Mouse (Mus musculus) layer of hippocampus, adult 2 months (tissue): Measurements from ENCODE around the gene Prkar2a. TPM values are rescaled to one million over a fixed set of nuclear protein-coding genes. Genes with fewer than 3 reads are reported as not detected.
A peak's percentile ranks its signal among the peaks of the same experiment; 100 is the strongest.

Experiments
- DNase-seq, 2 experiments: peaks; one replicate each; pipeline ENCODE4 v3.0.0; 2022; ENCODE audit warnings: low spot score in 2 of 2
- H3K27ac ChIP-seq: fragments of 200-600 bp; 2 replicates; pipeline ENCODE4 v1.8.1; 2022
- H3K4me3 ChIP-seq: fragments of 200-600 bp; 2 replicates; pipeline ENCODE4 v1.8.1; 2022; ENCODE audit warnings: mild to moderate bottlenecking
- CTCF ChIP-seq: fragments of 200-600 bp; conservative IDR thresholded peaks from 2 replicates; pipeline ENCODE4 v1.8.1; 2022; ENCODE audit warnings: antibody characterized with exemption, mild to moderate bottlenecking, moderate library complexity
- total RNA-seq, 2 experiments: library from RNA; stranded (reverse); gene quantifications; 2 replicates each; pipeline ENCODE4 v1.2.3; 2021

The Prkar2a gene
- total RNA-seq, 2 experiments from 2014 or later, result 43.4 to 45.5 TPM

DNA sequence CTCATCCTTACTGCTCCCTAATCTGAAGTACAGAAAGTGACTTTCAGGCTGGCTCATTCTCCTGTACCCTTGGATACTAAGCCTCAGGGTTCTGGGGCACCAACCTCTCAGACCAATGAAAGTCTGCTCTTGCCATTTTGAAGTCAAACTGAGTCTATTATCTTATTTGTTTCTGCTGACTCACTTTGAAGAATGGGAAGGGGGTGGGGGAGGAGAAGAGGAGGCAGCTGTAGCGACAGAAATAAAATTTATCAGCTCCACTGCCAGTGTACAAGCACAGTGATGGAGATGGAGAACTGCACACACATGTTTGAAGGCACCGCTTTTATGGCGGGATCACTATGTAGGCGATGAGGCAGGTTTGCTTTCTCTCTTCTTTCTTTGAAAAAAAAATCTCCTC lies 88.2 kb downstream of the Prkar2a start:
- no peak overlapping the region for H3K4me3 ChIP-seq
- no peak for DNase-seq
- no peak for TF ChIP-seq CTCF
- H3K27ac ChIP-seq, result 0 out of 2 replicates have a peak overlapping the region, but pooled peaks have one; percentile 3

DNA sequence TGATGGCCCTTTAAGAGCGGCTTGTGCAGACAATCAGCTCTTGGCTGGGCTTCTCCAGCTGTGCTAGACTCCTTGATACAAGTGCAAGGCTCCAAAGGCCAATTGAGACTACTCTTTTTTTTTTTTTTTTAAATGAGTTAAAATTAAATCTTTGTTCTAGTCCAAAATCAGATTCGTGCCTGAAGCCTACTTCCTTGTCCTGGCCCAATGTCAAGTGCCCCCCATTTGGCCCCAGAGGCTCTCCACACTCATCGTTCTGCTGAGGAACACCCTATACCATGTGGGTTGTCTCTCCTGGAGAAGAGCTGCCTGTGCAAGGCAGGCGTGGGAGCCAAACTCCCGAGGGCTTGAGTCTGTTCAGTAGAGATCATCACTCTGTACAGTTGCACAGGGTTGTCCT lies 91.8 kb downstream of the Prkar2a start:
- DNase-seq, result no peak
- no peak overlapping the region for H3K27ac ChIP-seq
- no peak overlapping the region for H3K4me3 ChIP-seq
- no peak for TF ChIP-seq CTCF

DNA sequence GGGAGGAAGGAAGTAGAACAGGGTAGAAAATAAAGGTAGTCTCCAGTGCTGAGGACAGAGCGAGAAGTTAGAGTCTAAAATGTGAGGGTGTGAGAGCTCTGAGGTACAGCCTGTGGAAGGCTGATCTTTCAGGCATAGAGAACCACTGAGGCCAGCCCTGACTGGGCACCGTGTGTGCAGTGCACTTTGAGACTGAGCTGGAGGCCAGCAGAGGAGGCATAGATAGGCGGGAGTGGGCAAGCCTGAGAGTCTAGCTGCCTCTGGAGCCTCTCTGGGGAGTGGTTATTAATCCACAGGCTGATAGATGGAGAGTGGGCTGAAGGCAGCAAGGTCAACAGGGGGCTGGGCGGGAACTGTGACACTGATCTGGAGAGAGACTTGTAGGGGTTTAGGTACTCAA lies 92.8 kb downstream of the Prkar2a start:
- Histone ChIP-seq H3K27ac (no peak overlapping the region), H3K4me3 (no peak overlapping the region)
- no peak for DNase-seq
- TF ChIP-seq CTCF, result no peak

- H3K27ac ChIP-seq, result peak overlapping the region; percentile 99
- no peak for DNase-seq
- TF ChIP-seq CTCF, result no peak
- H3K4me3 ChIP-seq, result peak overlapping the region; percentile 89
Measured at GRCm38 (mm10) chr9:108782836-108783547, 93.9 kb downstream of the Prkar2a start.

GRCm38 (mm10) chr9:108783548-108784463 lies 94.7 kb downstream of the Prkar2a start, which contains the start of gene Ip6k2:
Ip6k2 (plus strand) TSS chr9:108783796.
- Histone ChIP-seq H3K27ac (peak within 1 kb of the TSS; percentile 99), H3K4me3 (peak within 1 kb of the TSS; percentile 89)
- peak; percentile 98 for DNase-seq
- no peak for TF ChIP-seq CTCF

GRCm38 (mm10) chr9:108785416-108785815 lies 96.3 kb downstream of the Prkar2a start:
- no peak for DNase-seq
- TF ChIP-seq CTCF, result no peak
- peak overlapping the region; percentile 99 for H3K27ac ChIP-seq
- H3K4me3 ChIP-seq, result peak overlapping the region; percentile 89

GRCm38 (mm10) chr9:108786494-108786893 lies 97.4 kb downstream of the Prkar2a start:
- peak overlapping the region; percentile 89 for H3K4me3 ChIP-seq
- TF ChIP-seq CTCF, result no peak
- peak overlapping the region; percentile 99 for H3K27ac ChIP-seq
- DNase-seq, result no peak

DNA sequence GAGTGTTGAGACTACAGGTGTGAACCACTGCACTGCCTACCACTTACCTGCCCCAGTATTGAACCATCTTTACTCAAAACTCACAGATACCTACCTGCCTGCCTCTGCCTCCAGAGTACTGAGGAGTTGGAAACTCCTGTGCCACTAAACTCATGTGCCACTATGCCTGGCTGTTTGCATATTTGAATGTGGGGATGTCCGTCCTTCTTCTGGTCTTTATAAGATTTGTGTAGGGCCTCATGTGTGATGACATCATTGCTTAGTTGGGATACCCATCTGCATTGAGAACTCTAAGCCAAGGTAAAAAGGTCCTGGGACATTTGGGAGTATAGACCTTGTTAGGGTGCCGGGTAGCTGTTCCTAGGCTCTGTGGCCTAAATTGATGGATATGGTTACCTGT lies 98.0 kb downstream of the Prkar2a start:
- peak overlapping the region; percentile 99 for H3K27ac ChIP-seq
- peak overlapping the region; percentile 89 for H3K4me3 ChIP-seq
- no peak for DNase-seq
- TF ChIP-seq CTCF, result no peak

DNA sequence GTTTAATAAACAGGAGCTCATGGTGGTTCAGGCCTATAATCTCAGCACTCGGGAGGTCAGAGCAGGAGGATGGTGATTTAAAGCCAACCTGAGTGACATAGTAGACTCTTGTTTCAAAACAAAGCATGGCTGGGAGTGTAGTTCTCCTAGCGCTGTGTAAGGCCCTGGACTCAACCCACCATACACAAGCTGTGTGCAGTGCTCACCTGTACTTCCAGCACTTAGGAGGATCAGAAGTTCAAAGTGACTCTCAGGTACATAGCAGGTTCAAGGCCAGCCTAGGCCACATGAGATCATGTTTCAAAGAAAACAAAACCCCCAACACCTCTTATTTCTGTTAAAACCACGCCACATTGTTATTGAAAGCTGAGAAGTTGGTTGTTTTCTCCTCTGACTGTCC lies 99.6 kb downstream of the Prkar2a start:
- H3K27ac ChIP-seq, result no peak overlapping the region; the same call in 1 of the 2 replicates
- DNase-seq, result no peak
- H3K4me3 ChIP-seq, result no peak overlapping the region
- no peak for TF ChIP-seq CTCF

- Histone ChIP-seq H3K4me3 (no peak overlapping the region), H3K27ac (peak overlapping the region; percentile 91; the same call in 1 of the 2 replicates)
- no peak for TF ChIP-seq CTCF
- no peak for DNase-seq
Measured at GRCm38 (mm10) chr9:108792307-108792706, 103.2 kb downstream of the Prkar2a start.

DNA sequence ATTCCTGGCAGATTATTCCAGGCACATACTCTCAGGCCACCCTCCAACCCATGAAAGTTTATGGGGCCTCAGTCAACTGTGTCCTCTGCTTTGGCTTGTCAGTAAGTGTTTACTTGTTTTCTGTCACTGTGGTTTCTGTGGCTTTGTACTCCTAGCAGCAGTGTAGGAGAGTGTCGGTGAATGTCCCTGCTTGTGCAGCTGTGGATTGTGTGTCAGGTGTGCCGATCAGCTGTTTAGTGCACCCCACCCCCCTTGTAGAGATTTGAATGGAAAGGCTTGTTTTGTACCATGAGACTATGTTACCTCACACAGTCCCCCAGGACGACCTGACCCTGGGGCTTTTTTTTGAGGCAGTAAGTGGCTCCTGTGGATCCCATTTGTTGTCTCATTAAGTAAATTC lies 103.6 kb downstream of the Prkar2a start:
- peak overlapping the region; percentile 91 for H3K27ac ChIP-seq
- DNase-seq, result no peak
- H3K4me3 ChIP-seq, result no peak overlapping the region
- no peak for TF ChIP-seq CTCF

DNA sequence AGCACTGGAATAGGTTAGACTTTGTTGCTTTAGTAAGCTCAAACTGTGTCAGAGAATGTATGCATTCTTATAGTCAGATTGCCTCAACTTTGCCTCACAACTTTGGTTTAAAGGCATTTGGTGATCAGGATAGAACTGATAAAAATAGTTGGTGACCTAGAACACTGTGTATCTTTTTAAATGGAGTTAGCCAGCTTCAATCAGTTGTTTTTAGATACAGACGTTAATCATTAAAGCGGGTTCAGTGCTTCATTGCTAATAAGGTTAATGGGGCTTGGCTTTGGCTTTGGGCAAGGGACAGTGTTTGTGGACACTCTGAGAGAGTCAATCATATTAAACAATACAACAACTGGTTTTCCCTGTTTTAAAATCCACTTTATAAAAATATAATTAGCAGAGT lies 106.2 kb downstream of the Prkar2a start:
- peak overlapping the region; percentile 91 for H3K27ac ChIP-seq
- no peak for DNase-seq
- peak overlapping the region; percentile 54 for H3K4me3 ChIP-seq
- no peak for TF ChIP-seq CTCF

GRCm38 (mm10) chr9:108795762-108796161 lies 106.6 kb downstream of the Prkar2a start:
- peak in 1 of 2 experiments; percentile 29 for DNase-seq
- Histone ChIP-seq H3K27ac (peak overlapping the region; percentile 91), H3K4me3 (peak overlapping the region; percentile 54)
- no peak for TF ChIP-seq CTCF
